Mouse (Mus musculus) forebrain, embryonic 11.5 days (tissue): ENCODE results near the gene Hist1h3d. TPM values are rescaled to one million over a fixed set of nuclear protein-coding genes. Genes with fewer than 3 reads are reported as not detected.
A peak's percentile ranks its signal among the peaks of the same experiment; 100 is the strongest.

ENCODE experiments used
- ATAC-seq: fragments of 200-750 bp; cut with Nextera tagmentation; replicated peaks from 2 replicates; pipeline ENCODE4 v1.8.0; 2017; ENCODE audit warnings: moderate TSS enrichment; ENCODE audit not compliant: low FRiP score
- DNase-seq: peaks from one replicate; pipeline ENCODE4 v3.0.0-alpha.2; 2017; ENCODE audit warnings: low spot score
- H3K27ac ChIP-seq: fragments of 300-500 bp; sonication (generic); 2 replicates; pipeline ENCODE4 v1.5.1; 2014; ENCODE audit warnings: low read depth, low read length
- H3K27me3 ChIP-seq: fragments of 300-500 bp; sonication (generic); 2 replicates; pipeline ENCODE4 v1.6.1; 2014; ENCODE audit warnings: mild to moderate bottlenecking, low read length, mixed read lengths; ENCODE audit not compliant: control insufficient read depth, insufficient read depth
- H3K36me3 ChIP-seq: fragments of 300-500 bp; sonication (generic); 2 replicates; pipeline ENCODE4 v1.6.1; 2014; ENCODE audit warnings: mild to moderate bottlenecking, low read length, moderate library complexity, mixed read lengths; ENCODE audit not compliant: control insufficient read depth, insufficient read depth
- H3K4me1 ChIP-seq: fragments of 300-500 bp; sonication (generic); replicated peaks from 2 replicates; pipeline ENCODE4 v1.6.1; 2014; ENCODE audit warnings: low read length, mixed read lengths; ENCODE audit not compliant: control insufficient read depth, insufficient read depth
- H3K4me2 ChIP-seq: fragments of 300-500 bp; sonication (generic); 2 replicates; pipeline ENCODE4 v1.6.1; 2014; ENCODE audit warnings: low read depth, mild to moderate bottlenecking, low read length, moderate library complexity, mixed read lengths; ENCODE audit not compliant: severe bottlenecking
- H3K4me3 ChIP-seq: fragments of 300-500 bp; sonication (generic); 2 replicates; pipeline ENCODE4 v1.5.1; 2014; ENCODE audit warnings: low read depth, low read length
- H3K9ac ChIP-seq: fragments of 300-500 bp; sonication (generic); 2 replicates; pipeline ENCODE4 v1.6.1; 2014; ENCODE audit warnings: low read length
- H3K9me3 ChIP-seq: fragments of 300-500 bp; sonication (generic); 2 replicates; pipeline ENCODE4 v1.6.1; 2016; ENCODE audit warnings: low read length, mixed read lengths; ENCODE audit not compliant: control insufficient read depth
- WGBS: fragments of 180-500 bp; shearing (Covaris S2); extraction: QIAGEN DNeasy Blood & Tissue Kit; methylation state at CpG from one replicate; pipeline ENCODE4 v1.1.7; 2014; 5-methylcytosine and 5-hydroxymethylcytosine counted together
- polyA plus RNA-seq: library from polyadenylated mRNA; unstranded; fragments of >200 nt; fragmentation: Nextera tagmentation; extraction: Ambion mirVana; gene quantifications from 2 replicates; pipeline ENCODE4 v1.2.1, GENCODE M21; 2014

Gene Hist1h3d
- polyA plus RNA-seq, 1 experiment from 2014 or later = 11.9 TPM

- no peak for ATAC-seq
- no peak for DNase-seq
- Histone ChIP-seq H3K9me3 (no peaks in the 10 kb centered on the region), H3K4me2 (peak overlapping the region; percentile 65), H3K4me1 (peaks cover 3% of the 10 kb centered on the region; the same call in 1 of the 2 replicates), H3K9ac (peak overlapping the region; percentile 80), H3K27ac (peak overlapping the region; percentile 95), H3K27me3 (no peaks in the 10 kb centered on the region), H3K36me3 (no peaks in the 10 kb centered on the region), H3K4me3 (peak overlapping the region; percentile 45)
- WGBS = 48% methylated on average over 6 of the region's 6 CpGs
These were observed 1.5 kb downstream of the Hist1h3d start for GRCm38 (mm10) chr13:23576906-23577639.

- peak overlapping the region; percentile 50; the same call in 1 of the 2 replicates for H3K27ac ChIP-seq
- DNase-seq = no peak
- 90% methylated on average over 1 of the region's 1 CpGs for WGBS
These were observed 2.3 kb downstream of the Hist1h3d start for GRCm38 (mm10) chr13:23577835-23578234.

GRCm38 (mm10) chr13:23581408-23582218, 6.0 kb downstream of the Hist1h3d start, which contains the start of gene Hist1h4d:
Gene Hist1h4d, plus strand, starts transcription at chr13:23581598.
- H3K36me3 ChIP-seq = no peaks in the 10 kb centered on the region
- peak; percentile 95 for DNase-seq
- H3K4me2 ChIP-seq = peak within 1 kb of the TSS; percentile 78
- peaks cover 13% of the 10 kb centered on the region for H3K4me1 ChIP-seq
- no peaks in the 10 kb centered on the region for H3K9me3 ChIP-seq
- H3K27ac ChIP-seq = peak within 1 kb of the TSS; percentile 99
- ATAC-seq = peak; percentile 86
- under 1% methylated on average over 43 of the region's 43 CpGs for WGBS
- H3K4me3 ChIP-seq = peak within 1 kb of the TSS; percentile 47
- H3K9ac ChIP-seq = peak within 1 kb of the TSS; percentile 66
- no peaks in the 10 kb centered on the region for H3K27me3 ChIP-seq

More at GRCm38 (mm10) chr13:23577835-23578234, 2.3 kb downstream of the Hist1h3d start:
- peaks cover 3% of the 10 kb centered on the region; the same call in 1 of the 2 replicates for H3K4me1 ChIP-seq
- no peaks in the 10 kb centered on the region for H3K36me3 ChIP-seq
- no peak for ATAC-seq
- H3K9ac ChIP-seq = no peak overlapping the region
- H3K27me3 ChIP-seq = no peaks in the 10 kb centered on the region
- H3K9me3 ChIP-seq = no peaks in the 10 kb centered on the region
- no peak overlapping the region for H3K4me3 ChIP-seq
- H3K4me2 ChIP-seq = no peak overlapping the region

GRCm38 (mm10) chr13:23582219-23583056, 6.9 kb downstream of the Hist1h3d start:
- peak overlapping the region; percentile 66 for H3K9ac ChIP-seq
- WGBS = 3% methylated on average over 6 of the region's 6 CpGs
- no peaks in the 10 kb centered on the region for H3K36me3 ChIP-seq
- no peak for ATAC-seq
- DNase-seq = peak; percentile 67
- H3K9me3 ChIP-seq = no peaks in the 10 kb centered on the region
- H3K4me2 ChIP-seq = peak overlapping the region; percentile 78
- H3K4me1 ChIP-seq = peaks cover 16% of the 10 kb centered on the region
- H3K4me3 ChIP-seq = peak overlapping the region; percentile 47
- peak overlapping the region; percentile 99 for H3K27ac ChIP-seq
- H3K27me3 ChIP-seq = no peaks in the 10 kb centered on the region

- peak overlapping the region; percentile 66 for H3K9ac ChIP-seq
- peak; percentile 56 for DNase-seq
- H3K4me1 ChIP-seq = peaks cover 16% of the 10 kb centered on the region
- no peaks in the 10 kb centered on the region for H3K27me3 ChIP-seq
- ATAC-seq = no peak
- H3K4me2 ChIP-seq = no peak overlapping the region
- no peak overlapping the region for H3K4me3 ChIP-seq
- no peaks in the 10 kb centered on the region for H3K36me3 ChIP-seq
- H3K27ac ChIP-seq = peak overlapping the region; percentile 99
- H3K9me3 ChIP-seq = no peaks in the 10 kb centered on the region
These were observed 8.0 kb downstream of the Hist1h3d start for GRCm38 (mm10) chr13:23583387-23584068.

GRCm38 (mm10) chr13:23584331-23584730, 8.8 kb downstream of the Hist1h3d start:
- ATAC-seq = no peak
- peak overlapping the region; percentile 87 for H3K9ac ChIP-seq
- no peak for DNase-seq
- H3K4me2 ChIP-seq = peak overlapping the region; percentile 84
- H3K36me3 ChIP-seq = no peaks in the 10 kb centered on the region
- H3K4me3 ChIP-seq = peak overlapping the region; percentile 40; the same call in 1 of the 2 replicates
- peaks cover 16% of the 10 kb centered on the region for H3K4me1 ChIP-seq
- no peaks in the 10 kb centered on the region for H3K27me3 ChIP-seq
- H3K9me3 ChIP-seq = no peaks in the 10 kb centered on the region
- peak overlapping the region; percentile 99 for H3K27ac ChIP-seq

- Histone ChIP-seq H3K36me3 (no peaks in the 10 kb centered on the region), H3K27ac (peak overlapping the region; percentile 99), H3K9ac (peak overlapping the region; percentile 87), H3K9me3 (no peaks in the 10 kb centered on the region), H3K27me3 (no peaks in the 10 kb centered on the region), H3K4me2 (peak overlapping the region; percentile 84), H3K4me1 (peaks cover 16% of the 10 kb centered on the region), H3K4me3 (peak overlapping the region; percentile 40)
- DNase-seq (peak; percentile 85), ATAC-seq (peak; percentile 15)
- WGBS = under 1% methylated on average over 21 of the region's 21 CpGs
These were observed 9.5 kb downstream of the Hist1h3d start for GRCm38 (mm10) chr13:23585029-23585441.
